In genomic region chr17:47611661-47611982, GRCm38 (mm10) we compare ENCODE assay signal across 8 mouse cellular contexts. TPM values are rescaled to one million over a fixed set of nuclear protein-coding genes. Genes with fewer than 3 reads are reported as not detected.
DNase-seq lines count a peak whose midpoint lies in the region; ATAC-seq and TF ChIP-seq lines count a peak whose summit lies in the region.

No protein-coding gene starts in this region.

- H3K4me1 ChIP-seq in testis, adult 2 months (ENCODE audit: control insufficient read depth, insufficient read depth, low read length) = peaks cover 5% of the 10 kb centered on the region
- H3K4me1 ChIP-seq in forebrain, embryonic 12.5 days = peaks cover 21% of the 10 kb centered on the region
- H3K4me1 ChIP-seq in liver, embryonic 12.5 days = peaks cover 81% of the 10 kb centered on the region
- H3K4me1 ChIP-seq in stomach, embryonic 16.5 days (ENCODE audit: control insufficient read depth, insufficient read depth, low read length) = peaks cover 17% of the 10 kb centered on the region

- peak overlapping the region; percentile 77 for H3K9ac ChIP-seq in forebrain, embryonic 12.5 days
- peak overlapping the region; percentile 87 for H3K9ac ChIP-seq in liver, embryonic 12.5 days
- H3K9ac ChIP-seq in stomach, embryonic 16.5 days (ENCODE audit: low read length) = peak overlapping the region; percentile 85

- H3K36me3 ChIP-seq in testis, adult 2 months (ENCODE audit: control insufficient read depth, insufficient read depth, low read length) = peaks cover 2% of the 10 kb centered on the region
- H3K36me3 ChIP-seq in forebrain, embryonic 12.5 days (replicated peaks) = peaks cover 31% of the 10 kb centered on the region
- H3K36me3 ChIP-seq in liver, embryonic 12.5 days = peaks cover 67% of the 10 kb centered on the region
- H3K36me3 ChIP-seq in stomach, embryonic 16.5 days (ENCODE audit: control insufficient read depth, insufficient read depth, low read length) = no peaks in the 10 kb centered on the region

- no peak for TF ChIP-seq CTCF in testis, adult 2 months (IDR thresholded peaks at IDR 0.05; ENCODE audit: control insufficient read depth, insufficient read depth, insufficient replicate concordance, low read depth, low read length)

- H3K4me2 ChIP-seq in forebrain, embryonic 12.5 days = peak overlapping the region; percentile 93
- H3K4me2 ChIP-seq in liver, embryonic 12.5 days = peak overlapping the region; percentile 90
- H3K4me2 ChIP-seq in stomach, embryonic 16.5 days (ENCODE audit: low read depth, low read length) = peak overlapping the region; percentile 87

- under 1% methylated on average over 13 of the region's 13 CpGs for WGBS in forebrain, embryonic 12.5 days
- 2% methylated on average over 13 of the region's 13 CpGs for WGBS in liver, embryonic 12.5 days (ENCODE audit: insufficient replicate concordance)
- 0% methylated on average over 13 of the region's 13 CpGs for WGBS in stomach, embryonic 16.5 days

- no peak for DNase-seq in testis, postnatal 14 days (ENCODE audit: low spot score)
- no peak for DNase-seq in cerebellum, postnatal 25 days
- no peak for DNase-seq in thymus, postnatal 36 days

- TF ChIP-seq POLR2A in testis, adult 2 months (IDR thresholded peaks at IDR 0.05; ENCODE audit: control insufficient read depth, low read depth, low read length) = no peak

- peak overlapping the region; percentile 76 for H3K27ac ChIP-seq in testis, adult 2 months (ENCODE audit: control insufficient read depth, insufficient read depth, low read depth, low read length)
- H3K27ac ChIP-seq in forebrain, embryonic 12.5 days = peak overlapping the region; percentile 36; the same call in 1 of the 2 replicates
- H3K27ac ChIP-seq in liver, embryonic 12.5 days = peak overlapping the region; percentile 91
- H3K27ac ChIP-seq in stomach, embryonic 16.5 days (ENCODE audit: low read length) = peak overlapping the region; percentile 49; the same call in 1 of the 2 replicates

- no peak for ATAC-seq in forebrain, embryonic 12.5 days (ENCODE audit: low FRiP score)
- ATAC-seq in liver, embryonic 12.5 days = no peak; the same call in 1 of the 2 replicates
- ATAC-seq in stomach, embryonic 16.5 days (ENCODE audit: insufficient read depth, low FRiP score) = no peak
- no peak for ATAC-seq in monocyte, adult 5-6 weeks (replicated peaks; ENCODE audit: insufficient number of reproducible peaks, low FRiP score, low TSS enrichment, poor library complexity, severe bottlenecking)

- peak overlapping the region; percentile 98 for H3K4me3 ChIP-seq in testis, adult 2 months (ENCODE audit: control insufficient read depth, low read depth, low read length)
- peak overlapping the region; percentile 83 for H3K4me3 ChIP-seq in forebrain, embryonic 12.5 days (replicated peaks)
- peak overlapping the region; percentile 91 for H3K4me3 ChIP-seq in liver, embryonic 12.5 days
- H3K4me3 ChIP-seq in stomach, embryonic 16.5 days (replicated peaks; ENCODE audit: low read length) = peak overlapping the region; percentile 90

- H3K27me3 ChIP-seq in testis, adult 2 months (ENCODE audit: control insufficient read depth, insufficient read depth, low read length) = no peaks in the 10 kb centered on the region
- no peaks in the 10 kb centered on the region for H3K27me3 ChIP-seq in forebrain, embryonic 12.5 days
- H3K27me3 ChIP-seq in liver, embryonic 12.5 days (replicated peaks) = no peaks in the 10 kb centered on the region
- no peaks in the 10 kb centered on the region for H3K27me3 ChIP-seq in stomach, embryonic 16.5 days (ENCODE audit: control insufficient read depth, insufficient read depth, low read length)

- no peaks in the 10 kb centered on the region for H3K9me3 ChIP-seq in forebrain, embryonic 12.5 days
- no peaks in the 10 kb centered on the region for H3K9me3 ChIP-seq in liver, embryonic 12.5 days (replicated peaks)
- H3K9me3 ChIP-seq in stomach, embryonic 16.5 days (replicated peaks; ENCODE audit: control insufficient read depth, low read length) = no peaks in the 10 kb centered on the region

RNA-seq across cellular contexts. Expression of gene Gm20517, which starts 0.2 kb away (rescaled TPM):
- 20.6 and 25.0 TPM in 2 replicates for polyA plus RNA-seq in testis, adult 2 months (2012; rRNA removed)
- polyA plus RNA-seq in forebrain, embryonic 12.5 days (2016; fragmentation: Nextera tagmentation; extraction: Ambion mirVana) = 1.6 and 2.7 TPM in 2 replicates
- polyA plus RNA-seq in liver, embryonic 12.5 days (2016; fragmentation: Nextera tagmentation; extraction: Ambion mirVana) = 2.3 and 2.7 TPM in 2 replicates
- polyA plus RNA-seq in stomach, embryonic 16.5 days (2015; fragmentation: Nextera tagmentation; extraction: Ambion mirVana) = 0.89 and 1.9 TPM in 2 replicates
- total RNA-seq in monocyte, adult 5-6 weeks (2017) = 0.21 to 4.1 TPM (median 3.4 TPM) in 3 replicates

RNA-seq across cellular contexts. Expression of gene Med20, which starts 0.2 kb away (rescaled TPM):
- polyA plus RNA-seq in testis, adult 2 months (2012; rRNA removed) = 13.4 and 17.0 TPM in 2 replicates
- polyA plus RNA-seq in forebrain, embryonic 12.5 days (2016; fragmentation: Nextera tagmentation; extraction: Ambion mirVana) = 38.5 and 41.5 TPM in 2 replicates
- 31.2 and 32.6 TPM in 2 replicates for polyA plus RNA-seq in liver, embryonic 12.5 days (2016; fragmentation: Nextera tagmentation; extraction: Ambion mirVana)
- polyA plus RNA-seq in stomach, embryonic 16.5 days (2015; fragmentation: Nextera tagmentation; extraction: Ambion mirVana) = 40.7 and 47.5 TPM in 2 replicates
- total RNA-seq in monocyte, adult 5-6 weeks (2017) = 34.9 to 75.1 TPM (median 57.2 TPM) in 3 replicates

RNA-seq across cellular contexts. Expression of gene Bysl, which starts 0.3 kb away (rescaled TPM):
- 16.3 and 17.6 TPM in 2 replicates for polyA plus RNA-seq in testis, adult 2 months (2012; rRNA removed)
- polyA plus RNA-seq in forebrain, embryonic 12.5 days (2016; fragmentation: Nextera tagmentation; extraction: Ambion mirVana) = 32.7 and 33.7 TPM in 2 replicates
- polyA plus RNA-seq in liver, embryonic 12.5 days (2016; fragmentation: Nextera tagmentation; extraction: Ambion mirVana) = 34.6 and 35.2 TPM in 2 replicates
- polyA plus RNA-seq in stomach, embryonic 16.5 days (2015; fragmentation: Nextera tagmentation; extraction: Ambion mirVana) = 21.0 and 22.1 TPM in 2 replicates
- 6.1 to 11.2 TPM (median 8.2 TPM) in 3 replicates for total RNA-seq in monocyte, adult 5-6 weeks (2017)

RNA-seq across cellular contexts. Expression of gene Usp49, which starts 18.9 kb away (rescaled TPM):
- polyA plus RNA-seq in testis, adult 2 months (2012; rRNA removed) = 67.0 and 80.5 TPM in 2 replicates
- polyA plus RNA-seq in forebrain, embryonic 12.5 days (2016; fragmentation: Nextera tagmentation; extraction: Ambion mirVana) = 11.1 and 12.2 TPM in 2 replicates
- polyA plus RNA-seq in liver, embryonic 12.5 days (2016; fragmentation: Nextera tagmentation; extraction: Ambion mirVana) = 5.0 and 6.2 TPM in 2 replicates
- polyA plus RNA-seq in stomach, embryonic 16.5 days (2015; fragmentation: Nextera tagmentation; extraction: Ambion mirVana) = 3.3 and 3.5 TPM in 2 replicates
- 2.6 to 3.9 TPM (median 3.0 TPM) in 3 replicates for total RNA-seq in monocyte, adult 5-6 weeks (2017)

Comparison
In these comparisons a context has a peak if more than half of its experiments do, and no peak if none do; other contexts are left out.
1. H3K27ac ChIP-seq: peak in every context shown above with its lines; median percentile 91 in liver, embryonic 12.5 days; 76 in testis, adult 2 months; 49 in stomach, embryonic 16.5 days; 36 in forebrain, embryonic 12.5 days.